Mouse (Mus musculus) cerebellum, postnatal 14 days (tissue): ENCODE data around the gene Sox6.
"Not testable (repeated sequence)": the region's sequence is repeated elsewhere in the genome, so short reads cannot be mapped to it uniquely, and the experiment has no call there.

Experiments used
- DNase-seq, 2 experiments: peaks; one replicate each; pipeline ENCODE4 v3.0.0; 2021; ENCODE audit warnings: mixed read lengths in 2 of 2

The Sox6 gene

GRCm38 (mm10) chr7:116038511-116038910, at the start of gene Sox6:
TSS of gene Sox6 (minus strand) at chr7:116038796.
- peak in 1 of 2 experiments; percentile 14 for DNase-seq

- not testable (repeated sequence) for DNase-seq
These were observed 45.8 kb upstream of the Sox6 start, which contains the start of gene Gm4353 for GRCm38 (mm10) chr7:116084366-116084765. TSS of gene Gm4353 (minus strand) at chr7:116084635.

- no peak for DNase-seq
These were observed 22.1 kb upstream of the Sox6 start for GRCm38 (mm10) chr7:116060739-116061138.

GRCm38 (mm10) chr7:116040470-116041019, 1.9 kb upstream of the Sox6 start:
- DNase-seq = no peak

GRCm38 (mm10) chr7:116039538-116040466, 1.2 kb upstream of the Sox6 start:
- DNase-seq = peak; percentile 91 to 92

GRCm38 (mm10) chr7:116039196-116039537, 571 bp upstream of the Sox6 start, which contains the start of gene 1110004F10Rik:
TSS of gene 1110004F10Rik (plus strand) at chr7:116039397.
- DNase-seq = peak in 1 of 2 experiments; percentile 7

- no peak for DNase-seq
These were observed 572 bp downstream of the Sox6 start for GRCm38 (mm10) chr7:116038024-116038423.

- no peak for DNase-seq
These were observed 1.7 kb downstream of the Sox6 start for GRCm38 (mm10) chr7:116036591-116037555.

GRCm38 (mm10) chr7:116035504-116035903, 3.1 kb downstream of the Sox6 start:
- DNase-seq = no peak

- peak; percentile 36 to 53 for DNase-seq
These were observed 4.3 kb downstream of the Sox6 start for GRCm38 (mm10) chr7:116034282-116034758.

GRCm38 (mm10) chr7:116033371-116034241, 5.0 kb downstream of the Sox6 start:
- peak; percentile 43 to 51 for DNase-seq

GRCm38 (mm10) chr7:116032596-116033307, 5.8 kb downstream of the Sox6 start:
- DNase-seq = peak; percentile 83 to 86

- DNase-seq = peak; percentile 37 to 48
These were observed 6.6 kb downstream of the Sox6 start for GRCm38 (mm10) chr7:116031718-116032595.

- DNase-seq = no peak
These were observed 7.2 kb downstream of the Sox6 start for GRCm38 (mm10) chr7:116031388-116031717.

- peak; percentile 26 to 27 for DNase-seq
These were observed 7.8 kb downstream of the Sox6 start for GRCm38 (mm10) chr7:116030597-116031387.

GRCm38 (mm10) chr7:116029991-116030390, 8.6 kb downstream of the Sox6 start:
- no peak for DNase-seq

GRCm38 (mm10) chr7:116002726-116003125, 35.9 kb downstream of the Sox6 start:
- no peak for DNase-seq

- no peak for DNase-seq
These were observed 50.4 kb downstream of the Sox6 start for GRCm38 (mm10) chr7:115988109-115988779.
